Mouse (Mus musculus): Measurements from ENCODE around the gene Tmem214. TPM values are rescaled to one million over a fixed set of nuclear protein-coding genes. Genes with fewer than 3 reads are reported as not detected.

Tmem214 gene
- 81.3 and 92.5 TPM in 2 replicates for polyA plus RNA-seq (2012; rRNA removed)

DNA sequence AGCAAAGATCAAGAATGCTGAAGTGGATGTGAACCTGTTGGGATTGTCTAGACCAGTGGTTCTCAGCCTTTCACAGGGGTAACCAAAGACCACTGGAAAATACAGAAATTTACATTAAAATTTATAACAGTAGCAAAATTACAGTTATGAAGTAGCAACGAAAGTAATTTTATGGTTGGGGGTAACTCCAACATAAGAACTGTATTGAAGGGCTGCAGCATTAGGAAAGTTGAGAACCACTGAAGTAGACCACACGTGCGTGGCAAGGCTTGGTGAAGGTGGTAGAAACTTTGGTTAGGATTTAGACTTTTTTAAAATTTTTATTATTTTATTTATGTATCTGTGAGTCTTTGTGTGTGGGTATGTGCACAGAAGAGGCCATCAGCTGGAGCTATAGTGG lies at the start of gene Tmem214:
Tmem214 (plus strand) TSS at position 301 of the 400 bp plus-strand sequence.
- Histone ChIP-seq H3K4me3 (ENCODE audit: insufficient read depth, low read depth, low read length) (no peak within 1 kb of the TSS), H3K27me3 (replicated peaks; ENCODE audit: control insufficient read depth, insufficient read depth, low read length) (no peaks in the 10 kb centered on the region), H3K4me1 (ENCODE audit: control insufficient read depth, insufficient read depth, low read length) (no peaks in the 10 kb centered on the region; the same call in 1 of the 2 replicates), H3K36me3 (ENCODE audit: control insufficient read depth, insufficient read depth, low read length) (no peaks in the 10 kb centered on the region), H3K27ac (ENCODE audit: insufficient read depth, low read depth, low read length) (no peak within 1 kb of the TSS)
- TF ChIP-seq CTCF (conservative IDR thresholded peaks at IDR 0.05; ENCODE audit: insufficient read depth, insufficient read length, low read depth, low read length), result no peak
- WGBS, result 96% methylated on average over 3 of the region's 3 CpGs
- DNase-seq, result no peak

DNA sequence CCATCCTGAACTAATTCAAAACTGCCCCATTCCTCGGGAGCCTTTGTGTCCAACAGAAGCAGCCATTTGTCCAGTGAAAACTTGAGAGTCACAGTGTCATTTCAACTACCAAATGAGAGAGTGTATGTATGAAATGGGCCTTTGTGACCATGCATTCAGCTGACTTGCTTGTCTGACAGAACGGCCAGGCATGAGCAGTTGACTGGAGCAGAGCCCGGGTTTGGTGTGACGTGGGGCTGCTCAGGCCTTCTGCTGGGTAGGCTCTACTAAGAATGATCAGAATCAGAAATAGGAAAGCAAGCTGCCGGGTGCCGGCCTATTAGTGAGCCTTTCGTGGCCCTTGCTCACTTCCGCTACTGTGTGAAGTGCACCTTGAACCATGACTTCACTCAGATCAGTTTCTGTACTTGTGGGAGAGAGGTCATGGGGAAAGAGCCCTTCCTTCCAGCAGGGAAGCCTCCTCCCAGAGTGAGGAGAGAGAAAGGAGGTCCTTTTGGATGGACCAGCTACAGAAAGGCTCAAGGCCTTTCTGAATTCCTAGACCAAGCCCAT lies 49.0 kb upstream of the Tmem214 start:
- H3K4me1 ChIP-seq (ENCODE audit: control insufficient read depth, insufficient read depth, low read length), result peaks cover 20% of the 10 kb centered on the region
- H3K36me3 ChIP-seq (ENCODE audit: control insufficient read depth, insufficient read depth, low read length), result no peaks in the 10 kb centered on the region
- TF ChIP-seq CTCF (conservative IDR thresholded peaks at IDR 0.05; ENCODE audit: insufficient read depth, insufficient read length, low read depth, low read length) (no peak), POLR2A (IDR thresholded peaks at IDR 0.05; ENCODE audit: low read depth, low read length) (no peak)
- peak; percentile 54 for DNase-seq
- no peak overlapping the region for H3K27ac ChIP-seq (ENCODE audit: insufficient read depth, low read depth, low read length)
- WGBS, result 61% methylated on average over 8 of the region's 8 CpGs
- no peaks in the 10 kb centered on the region for H3K27me3 ChIP-seq (replicated peaks; ENCODE audit: control insufficient read depth, insufficient read depth, low read length)
- no peak overlapping the region for H3K4me3 ChIP-seq (ENCODE audit: insufficient read depth, low read depth, low read length)

DNA sequence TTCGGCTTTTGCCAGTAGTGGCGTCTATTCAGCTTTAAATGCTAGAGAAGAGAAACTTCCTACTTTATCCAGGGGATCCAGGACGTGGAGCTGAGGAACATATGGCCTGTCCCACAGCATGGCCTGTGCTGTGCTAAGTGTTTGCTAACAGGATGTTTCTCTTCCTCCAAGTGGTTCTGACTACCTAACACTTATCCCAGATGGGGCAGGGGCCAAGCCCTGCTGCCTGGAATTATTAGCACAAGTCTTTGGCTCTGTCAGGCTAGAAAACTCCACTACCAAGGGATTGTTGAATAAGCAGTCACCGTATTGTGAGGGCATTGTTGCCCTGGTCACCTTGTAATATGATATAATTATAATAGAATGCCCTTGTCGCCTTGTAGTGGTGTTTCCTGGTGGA lies 45.1 kb upstream of the Tmem214 start:
- whole genome bisulfite sequencing, result 80% methylated on average over 5 of the region's 5 CpGs
- Histone ChIP-seq H3K4me1 (ENCODE audit: control insufficient read depth, insufficient read depth, low read length) (peaks cover 7% of the 10 kb centered on the region; the same call in 1 of the 2 replicates), H3K27ac (ENCODE audit: insufficient read depth, low read depth, low read length) (no peak overlapping the region), H3K27me3 (replicated peaks; ENCODE audit: control insufficient read depth, insufficient read depth, low read length) (no peaks in the 10 kb centered on the region), H3K36me3 (ENCODE audit: control insufficient read depth, insufficient read depth, low read length) (no peaks in the 10 kb centered on the region), H3K4me3 (ENCODE audit: insufficient read depth, low read depth, low read length) (no peak overlapping the region)
- no peak for TF ChIP-seq CTCF (conservative IDR thresholded peaks at IDR 0.05; ENCODE audit: insufficient read depth, insufficient read length, low read depth, low read length)
- TF ChIP-seq POLR2A (IDR thresholded peaks at IDR 0.05; ENCODE audit: low read depth, low read length), result no peak
- DNase-seq, result no peak

DNA sequence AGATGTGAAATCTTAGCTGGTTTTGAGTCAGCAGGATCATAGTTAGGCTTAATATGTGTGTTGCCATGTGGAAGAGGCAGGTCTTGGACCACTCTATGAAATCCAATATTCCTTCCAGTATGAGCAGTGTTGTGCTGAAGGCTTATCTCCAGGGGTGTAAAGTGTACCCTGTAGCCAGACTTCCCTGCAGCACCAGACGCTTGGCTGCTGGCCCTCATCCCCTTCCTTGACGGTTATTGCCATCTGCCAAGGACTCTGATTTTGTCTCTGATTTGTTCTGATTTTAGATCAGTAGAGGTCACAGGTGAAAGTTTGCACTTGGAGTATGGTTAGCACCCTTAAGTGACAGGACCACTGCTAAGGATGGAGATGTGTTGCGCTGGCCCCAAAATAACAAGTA lies 44.7 kb upstream of the Tmem214 start:
- no peak overlapping the region for H3K4me3 ChIP-seq (ENCODE audit: insufficient read depth, low read depth, low read length)
- no peaks in the 10 kb centered on the region for H3K36me3 ChIP-seq (ENCODE audit: control insufficient read depth, insufficient read depth, low read length)
- DNase-seq, result no peak
- TF ChIP-seq POLR2A (IDR thresholded peaks at IDR 0.05; ENCODE audit: low read depth, low read length) (no peak), CTCF (conservative IDR thresholded peaks at IDR 0.05; ENCODE audit: insufficient read depth, insufficient read length, low read depth, low read length) (no peak)
- no peaks in the 10 kb centered on the region for H3K27me3 ChIP-seq (replicated peaks; ENCODE audit: control insufficient read depth, insufficient read depth, low read length)
- peaks cover 7% of the 10 kb centered on the region; the same call in 1 of the 2 replicates for H3K4me1 ChIP-seq (ENCODE audit: control insufficient read depth, insufficient read depth, low read length)
- 89% methylated on average over 3 of the region's 3 CpGs for WGBS
- no peak overlapping the region for H3K27ac ChIP-seq (ENCODE audit: insufficient read depth, low read depth, low read length)

DNA sequence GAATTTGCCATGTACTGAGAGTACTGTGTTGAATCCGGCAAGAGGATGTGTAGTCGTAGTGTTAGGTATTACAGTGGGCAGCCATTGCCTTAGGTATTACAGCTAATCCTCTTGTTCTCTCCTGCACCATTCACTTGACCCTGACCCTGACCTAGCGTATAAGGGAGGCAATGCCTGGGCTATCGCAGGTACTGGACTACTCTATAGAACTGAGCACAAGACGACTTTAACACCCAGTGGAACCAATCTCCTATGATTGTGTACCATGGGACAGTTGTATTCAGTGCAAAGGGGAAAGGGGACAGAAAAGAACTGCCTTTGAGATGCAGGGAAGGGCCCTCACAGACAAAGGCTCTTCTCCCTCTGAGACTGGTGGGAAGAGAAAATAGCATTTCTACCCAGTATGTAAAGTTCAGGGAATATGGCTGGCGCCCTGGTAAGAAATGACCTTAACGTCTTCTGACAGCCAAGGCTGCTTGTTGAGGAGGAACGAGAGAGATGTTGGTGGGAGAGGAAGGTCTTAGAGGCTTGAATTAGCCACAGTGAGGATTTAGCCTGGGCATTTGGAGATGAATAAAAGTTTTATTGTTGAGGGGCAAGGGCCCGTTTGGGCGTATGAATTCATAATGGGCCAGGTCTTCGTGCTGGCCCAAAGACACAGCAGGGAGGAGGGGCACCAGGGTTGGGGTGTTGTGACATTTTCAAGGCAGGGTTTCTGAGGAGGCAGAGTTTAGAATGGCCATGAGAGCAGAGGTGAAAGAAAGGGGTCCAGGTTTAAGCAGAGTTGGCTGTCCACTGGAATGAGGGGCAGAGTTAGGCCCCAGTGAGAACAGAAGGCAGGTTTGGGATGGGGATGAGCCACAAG lies 43.5 kb upstream of the Tmem214 start:
- TF ChIP-seq POLR2A (IDR thresholded peaks at IDR 0.05; ENCODE audit: low read depth, low read length) (no peak), CTCF (conservative IDR thresholded peaks at IDR 0.05; ENCODE audit: insufficient read depth, insufficient read length, low read depth, low read length) (no peak)
- DNase-seq, result no peak
- H3K36me3 ChIP-seq (ENCODE audit: control insufficient read depth, insufficient read depth, low read length), result no peaks in the 10 kb centered on the region
- no peak overlapping the region for H3K4me3 ChIP-seq (ENCODE audit: insufficient read depth, low read depth, low read length)
- no peak overlapping the region for H3K27ac ChIP-seq (ENCODE audit: insufficient read depth, low read depth, low read length)
- H3K4me1 ChIP-seq (ENCODE audit: control insufficient read depth, insufficient read depth, low read length), result no peaks in the 10 kb centered on the region
- H3K27me3 ChIP-seq (replicated peaks; ENCODE audit: control insufficient read depth, insufficient read depth, low read length), result no peaks in the 10 kb centered on the region
- 93% methylated on average over 11 of the region's 11 CpGs for WGBS

DNA sequence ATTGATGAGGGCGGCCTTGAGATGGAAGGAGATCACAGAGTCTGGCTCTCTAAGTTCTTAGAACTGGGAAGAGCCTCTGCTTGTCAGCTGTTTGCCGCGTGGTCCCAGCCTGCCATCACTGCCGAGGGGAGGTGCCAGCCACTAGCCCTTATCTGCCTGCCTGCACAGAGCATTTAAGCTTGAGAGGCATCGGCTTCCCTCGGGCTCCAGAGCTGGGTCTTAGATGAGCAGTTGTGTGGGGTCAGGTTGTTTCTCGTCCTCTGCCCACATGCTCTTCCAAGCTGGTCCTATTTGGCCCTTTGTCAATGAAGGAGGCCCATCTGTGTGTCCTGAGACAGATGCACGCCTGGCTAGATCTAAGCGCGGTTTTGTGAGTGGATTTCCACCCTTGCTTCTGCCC lies 42.6 kb upstream of the Tmem214 start:
- no peak for DNase-seq
- 75% methylated on average over 10 of the region's 10 CpGs for WGBS

DNA sequence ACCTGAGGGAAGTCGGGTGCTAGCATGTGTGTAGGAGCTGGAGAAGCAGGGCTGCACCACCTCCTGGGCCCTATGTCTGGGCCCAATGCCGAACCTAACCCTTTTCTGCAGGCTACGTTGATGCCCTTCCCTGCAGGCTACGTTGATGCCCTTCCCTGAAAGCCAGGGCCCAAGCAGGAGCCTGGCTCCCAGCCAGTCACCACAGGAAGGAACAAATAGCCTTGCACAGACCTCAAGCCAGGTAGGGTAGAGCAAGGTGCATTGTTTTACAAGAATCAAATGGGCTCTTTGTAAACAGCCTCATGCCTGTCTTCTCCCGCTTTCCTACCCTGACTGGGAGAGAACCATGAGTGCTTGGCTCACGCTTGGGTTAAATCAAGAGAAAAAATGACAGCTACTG lies 42.0 kb upstream of the Tmem214 start:
- no peaks in the 10 kb centered on the region for H3K4me1 ChIP-seq (ENCODE audit: control insufficient read depth, insufficient read depth, low read length)
- H3K27ac ChIP-seq (ENCODE audit: insufficient read depth, low read depth, low read length), result no peak overlapping the region
- TF ChIP-seq CTCF (conservative IDR thresholded peaks at IDR 0.05; ENCODE audit: insufficient read depth, insufficient read length, low read depth, low read length) (no peak), POLR2A (IDR thresholded peaks at IDR 0.05; ENCODE audit: low read depth, low read length) (no peak)
- WGBS, result 62% methylated on average over 6 of the region's 6 CpGs
- no peaks in the 10 kb centered on the region for H3K36me3 ChIP-seq (ENCODE audit: control insufficient read depth, insufficient read depth, low read length)
- H3K27me3 ChIP-seq (replicated peaks; ENCODE audit: control insufficient read depth, insufficient read depth, low read length), result no peaks in the 10 kb centered on the region
- DNase-seq, result no peak
- no peak overlapping the region for H3K4me3 ChIP-seq (ENCODE audit: insufficient read depth, low read depth, low read length)

More for the DNA sequence above, 42.6 kb upstream of the Tmem214 start:
- TF ChIP-seq POLR2A (IDR thresholded peaks at IDR 0.05; ENCODE audit: low read depth, low read length), result no peak
- no peak for TF ChIP-seq CTCF (conservative IDR thresholded peaks at IDR 0.05; ENCODE audit: insufficient read depth, insufficient read length, low read depth, low read length)
- Histone ChIP-seq H3K4me1 (ENCODE audit: control insufficient read depth, insufficient read depth, low read length) (no peaks in the 10 kb centered on the region), H3K36me3 (ENCODE audit: control insufficient read depth, insufficient read depth, low read length) (no peaks in the 10 kb centered on the region), H3K27me3 (replicated peaks; ENCODE audit: control insufficient read depth, insufficient read depth, low read length) (no peaks in the 10 kb centered on the region), H3K4me3 (ENCODE audit: insufficient read depth, low read depth, low read length) (no peak overlapping the region), H3K27ac (ENCODE audit: insufficient read depth, low read depth, low read length) (no peak overlapping the region)
